Mouse (Mus musculus) liver, embryonic 13.5 days (tissue): Measurements from ENCODE around the gene C1rb. TPM values are rescaled to one million over a fixed set of nuclear protein-coding genes. Genes with fewer than 3 reads are reported as not detected.
"Not testable (repeated sequence)": the region's sequence is repeated elsewhere in the genome, so short reads cannot be mapped to it uniquely, and the experiment has no call there.

ENCODE experiments used
- ATAC-seq: fragments of 200-750 bp; cut with Nextera tagmentation; 2 replicates; pipeline ENCODE4 v1.8.0; 2017; ENCODE audit warnings: low read depth, mild to moderate bottlenecking, moderate number of reproducible peaks, moderate library complexity
- DNase-seq: peaks from one replicate; pipeline ENCODE4 v3.0.0; 2022
- H3K27ac ChIP-seq: fragments of 300-500 bp; sonication (generic); 2 replicates; pipeline ENCODE4 v1.5.1; 2015; ENCODE audit warnings: moderate library complexity, mild to moderate bottlenecking, inconsistent platforms
- H3K27me3 ChIP-seq: fragments of 300-500 bp; sonication (generic); 2 replicates; pipeline ENCODE4 v1.6.1; 2015; ENCODE audit warnings: mild to moderate bottlenecking, inconsistent platforms
- H3K36me3 ChIP-seq: fragments of 300-500 bp; sonication (generic); 2 replicates; pipeline ENCODE4 v1.6.1; 2015; ENCODE audit warnings: mild to moderate bottlenecking, inconsistent platforms
- H3K4me1 ChIP-seq: fragments of 300-500 bp; sonication (generic); replicated peaks from 2 replicates; pipeline ENCODE4 v1.6.1; 2015; ENCODE audit warnings: inconsistent platforms
- H3K4me2 ChIP-seq: fragments of 300-500 bp; sonication (generic); 2 replicates; pipeline ENCODE4 v1.6.1; 2015; ENCODE audit warnings: inconsistent platforms, mild to moderate bottlenecking, moderate library complexity
- H3K4me3 ChIP-seq: fragments of 300-500 bp; sonication (generic); replicated peaks from 2 replicates; pipeline ENCODE4 v1.5.1; 2015; ENCODE audit warnings: mild to moderate bottlenecking, inconsistent platforms
- H3K9ac ChIP-seq: fragments of 300-500 bp; sonication (generic); 2 replicates; pipeline ENCODE4 v1.6.1; 2015; ENCODE audit warnings: mild to moderate bottlenecking, inconsistent platforms
- H3K9me3 ChIP-seq: fragments of 300-500 bp; sonication (generic); replicated peaks from 2 replicates; pipeline ENCODE4 v1.6.1; 2016; ENCODE audit warnings: inconsistent platforms
- WGBS: fragments of 180-500 bp; shearing (Covaris S2); methylation state at CpG from one replicate; pipeline ENCODE4 v1.1.7; 2015; ENCODE audit not compliant: insufficient replicate concordance; 5-methylcytosine and 5-hydroxymethylcytosine counted together
- polyA plus RNA-seq: library from polyadenylated mRNA; unstranded; fragments of >200 nt; fragmentation: Nextera tagmentation; extraction: Ambion mirVana; gene quantifications from 2 replicates; pipeline ENCODE4 v1.2.1, GENCODE M21; 2015

Gene C1rb
- polyA plus RNA-seq, 1 experiment from 2014 or later: not detected

DNA sequence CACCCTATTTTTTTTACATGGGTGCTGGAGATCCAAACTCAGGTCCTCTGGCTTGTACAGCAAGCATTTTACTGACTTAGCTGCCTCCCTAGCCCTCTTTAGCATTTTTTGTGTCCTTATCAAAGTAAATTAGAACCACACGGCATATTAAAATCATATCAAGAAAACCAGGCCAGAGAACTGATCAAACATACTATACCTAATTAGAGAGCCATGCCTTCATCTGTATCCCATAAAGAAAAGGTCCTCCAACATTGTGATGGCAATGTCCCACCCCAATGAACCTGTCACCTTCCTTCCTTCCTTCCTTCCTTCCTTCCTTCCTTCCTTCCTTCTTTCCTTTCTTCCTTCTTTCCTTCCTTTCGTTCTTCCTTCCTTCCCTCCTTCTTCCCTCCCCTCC, 14.1 kb upstream of the C1rb start:
- H3K36me3 ChIP-seq, H3K27ac ChIP-seq, H3K9ac ChIP-seq, ATAC-seq, H3K4me3 ChIP-seq, H3K4me1 ChIP-seq, DNase-seq, H3K4me2 ChIP-seq, H3K27me3 ChIP-seq, H3K9me3 ChIP-seq: not testable (repeated sequence)
- WGBS: 47% methylated on average over 2 of the region's 2 CpGs

DNA sequence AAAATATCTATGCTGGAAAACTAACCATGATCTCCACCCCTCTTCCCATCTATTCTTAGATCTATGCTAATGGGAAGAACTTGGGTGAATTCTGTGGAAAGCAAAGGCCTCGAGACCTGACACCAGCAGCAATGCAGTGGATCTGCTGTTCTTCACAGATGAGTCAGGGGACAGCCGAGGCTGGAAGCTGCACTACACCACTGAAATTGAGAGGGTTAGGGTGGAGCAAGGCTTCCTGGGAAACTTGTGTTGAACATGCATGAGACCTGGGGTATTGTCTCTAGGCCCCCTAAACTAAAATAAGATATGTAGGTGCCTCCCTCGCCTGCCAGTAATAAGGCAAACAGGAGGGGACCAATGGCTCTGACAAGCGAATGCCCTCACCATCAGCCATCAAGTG, 8.9 kb upstream of the C1rb start:
- H3K9ac ChIP-seq, H3K4me2 ChIP-seq, ATAC-seq, H3K4me3 ChIP-seq, DNase-seq, H3K27me3 ChIP-seq, H3K4me1 ChIP-seq, H3K9me3 ChIP-seq, H3K27ac ChIP-seq, H3K36me3 ChIP-seq: not testable (repeated sequence)
- WGBS: 61% methylated on average over 4 of the region's 4 CpGs

DNA sequence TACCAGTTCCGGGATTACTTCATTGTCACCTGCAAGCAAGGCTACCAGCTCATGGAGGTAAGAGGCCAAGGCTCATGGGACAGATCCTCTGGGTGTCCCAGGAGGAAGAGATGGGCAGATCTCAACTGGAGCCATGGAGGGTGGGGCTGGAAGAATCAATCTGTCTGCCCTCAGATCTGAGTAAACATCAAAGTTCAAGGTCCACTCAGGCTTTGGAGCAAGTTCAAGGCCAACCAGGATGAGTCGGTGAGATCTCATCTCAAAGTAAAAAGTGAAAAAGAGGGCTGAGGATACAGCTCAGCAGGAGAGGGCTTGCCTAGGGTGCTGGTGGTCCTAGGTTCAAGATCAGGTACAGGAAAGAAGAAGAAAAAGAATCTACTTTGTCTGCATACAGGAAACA, 8.5 kb upstream of the C1rb start:
- WGBS: 50% methylated on average over 2 of the region's 2 CpGs
- H3K4me2 ChIP-seq, H3K9ac ChIP-seq, DNase-seq, H3K27ac ChIP-seq, H3K27me3 ChIP-seq, H3K9me3 ChIP-seq, H3K36me3 ChIP-seq, H3K4me1 ChIP-seq, H3K4me3 ChIP-seq, ATAC-seq: not testable (repeated sequence)

DNA sequence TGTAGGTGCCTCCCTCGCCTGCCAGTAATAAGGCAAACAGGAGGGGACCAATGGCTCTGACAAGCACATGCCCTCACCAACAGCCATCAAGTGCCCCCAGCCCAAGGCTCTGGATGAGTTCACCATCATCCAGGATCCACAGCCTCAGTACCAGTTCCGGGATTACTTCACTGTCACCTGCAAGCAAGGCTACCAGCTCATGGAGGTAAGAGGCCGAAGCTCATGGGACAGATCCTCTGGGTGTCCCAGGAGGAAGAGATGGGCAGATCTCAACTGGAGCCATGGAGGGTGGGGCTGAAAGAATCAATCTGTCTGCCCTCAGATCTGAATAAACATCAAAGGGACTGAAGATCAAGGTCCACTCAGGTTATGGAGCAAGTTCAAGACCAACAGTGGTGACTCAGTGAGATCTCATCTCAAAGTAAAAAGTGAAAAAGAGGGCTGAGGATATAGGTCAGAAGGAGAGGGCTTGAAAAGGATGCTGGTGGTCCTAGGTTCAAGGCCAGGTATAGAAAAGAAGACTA, 5.1 kb downstream of the C1rb start:
- WGBS: 60% methylated on average over 3 of the region's 3 CpGs

DNA sequence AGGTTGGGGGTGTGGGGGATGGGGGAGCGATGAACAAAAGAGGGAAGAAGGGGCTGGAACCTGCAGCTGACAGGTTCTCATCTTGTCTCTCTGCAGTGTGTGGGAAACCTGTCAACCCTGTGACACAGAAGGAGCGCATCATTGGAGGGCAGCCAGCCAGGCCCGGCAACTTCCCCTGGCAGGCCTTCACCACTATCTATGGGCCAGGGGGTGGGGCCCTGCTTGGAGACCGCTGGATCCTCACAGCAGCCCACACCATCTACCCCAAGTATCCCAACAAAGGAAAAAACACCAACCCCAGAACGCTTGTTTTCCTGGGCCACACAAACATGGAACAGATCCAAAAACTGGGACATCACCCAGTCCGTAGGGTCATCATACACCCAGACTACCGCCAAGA, 10.1 kb downstream of the C1rb start:
- not testable (repeated sequence) for ATAC-seq

More for the DNA sequence above, 5.1 kb downstream of the C1rb start:
- H3K4me2 ChIP-seq, DNase-seq, H3K4me1 ChIP-seq, H3K4me3 ChIP-seq, H3K9me3 ChIP-seq, H3K27ac ChIP-seq, H3K9ac ChIP-seq, H3K27me3 ChIP-seq, H3K36me3 ChIP-seq, ATAC-seq: not testable (repeated sequence)

DNA sequence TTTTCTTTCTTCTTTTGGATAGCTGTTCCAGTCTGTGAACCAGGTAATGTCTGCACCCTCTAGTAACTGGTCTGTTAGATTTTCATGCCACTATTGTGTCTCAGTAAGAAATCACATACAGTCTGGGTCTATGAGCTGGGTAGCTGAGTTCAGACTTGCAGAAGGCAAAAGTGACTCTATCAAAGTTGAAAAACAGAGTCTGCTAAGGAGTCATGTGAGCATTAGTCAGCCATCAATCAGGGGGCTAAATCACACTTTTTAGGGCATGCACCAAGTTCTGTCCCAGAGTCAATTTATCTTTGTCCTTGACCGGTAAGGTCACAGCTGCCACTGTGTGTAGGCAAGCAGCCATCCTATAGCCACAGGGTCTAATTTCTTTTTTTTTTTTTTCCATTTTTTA, 12.1 kb downstream of the C1rb start:
- Histone ChIP-seq H3K4me1 (no peaks in the 10 kb centered on the region), H3K4me2 (no peak overlapping the region), H3K4me3 (no peak overlapping the region), H3K27me3 (no peaks in the 10 kb centered on the region), H3K36me3 (no peaks in the 10 kb centered on the region), H3K9ac (no peak overlapping the region), H3K27ac (no peak overlapping the region), H3K9me3 (no peaks in the 10 kb centered on the region)
- WGBS: 78% methylated on average over 1 of the region's 1 CpGs
- DNase-seq (no peak), ATAC-seq (no peak)

More for the DNA sequence above, 10.1 kb downstream of the C1rb start:
- H3K9ac ChIP-seq, H3K9me3 ChIP-seq, H3K27me3 ChIP-seq, H3K4me3 ChIP-seq, H3K4me2 ChIP-seq, H3K27ac ChIP-seq, DNase-seq, H3K36me3 ChIP-seq, H3K4me1 ChIP-seq: not testable (repeated sequence)
- WGBS: 75% methylated on average over 7 of the region's 7 CpGs

DNA sequence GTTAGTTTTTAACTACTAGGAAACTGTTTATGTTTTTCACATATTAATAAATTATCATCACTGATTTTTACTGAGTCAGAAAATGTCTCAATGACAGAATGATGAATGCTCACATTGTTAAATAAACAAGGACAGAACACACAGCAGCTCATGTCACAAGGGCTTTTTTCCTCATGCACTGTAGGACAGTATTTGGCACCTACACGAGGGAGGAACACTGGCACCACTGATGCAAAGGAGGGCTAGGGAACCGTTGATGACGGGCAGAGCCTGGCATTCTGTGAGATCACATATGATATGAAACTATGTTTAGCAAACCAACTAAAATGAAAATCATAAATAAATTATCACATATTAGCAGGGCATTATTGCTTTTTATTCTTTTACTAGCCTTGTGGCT, 14.8 kb downstream of the C1rb start:
- DNase-seq (no peak), ATAC-seq (no peak)
- Histone ChIP-seq H3K9me3 (no peaks in the 10 kb centered on the region), H3K4me3 (no peak overlapping the region), H3K36me3 (no peaks in the 10 kb centered on the region), H3K4me2 (no peak overlapping the region), H3K27ac (no peak overlapping the region), H3K27me3 (no peaks in the 10 kb centered on the region), H3K4me1 (no peaks in the 10 kb centered on the region), H3K9ac (no peak overlapping the region)
- WGBS: 70% methylated on average over 3 of the region's 3 CpGs

DNA sequence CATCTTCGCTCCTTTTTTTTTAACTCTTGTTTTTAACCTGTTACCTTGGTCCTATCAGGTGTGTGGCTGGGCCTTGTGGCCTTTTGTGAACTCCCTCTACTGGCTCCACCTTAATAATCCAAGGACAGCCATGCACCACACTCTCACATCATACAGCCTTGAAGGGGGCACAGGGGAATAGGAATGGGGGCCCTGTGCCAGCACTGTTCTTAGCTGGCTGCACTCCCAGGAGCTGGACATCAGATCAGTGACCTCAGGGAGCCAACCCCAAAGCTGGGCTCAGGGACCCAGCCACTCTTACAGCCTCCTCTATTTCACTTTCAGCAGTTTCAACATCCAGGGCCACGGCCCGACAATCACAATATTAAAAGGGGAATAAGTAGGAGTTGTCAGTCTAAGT, 15.7 kb downstream of the C1rb start:
- Histone ChIP-seq H3K27me3 (no peaks in the 10 kb centered on the region), H3K4me2 (no peak overlapping the region), H3K27ac (no peak overlapping the region), H3K9me3 (no peaks in the 10 kb centered on the region), H3K4me1 (no peaks in the 10 kb centered on the region), H3K36me3 (no peaks in the 10 kb centered on the region), H3K9ac (no peak overlapping the region), H3K4me3 (no peak overlapping the region)
- 77% methylated on average over 3 of the region's 3 CpGs for WGBS
- ATAC-seq: no peak
- no peak for DNase-seq

DNA sequence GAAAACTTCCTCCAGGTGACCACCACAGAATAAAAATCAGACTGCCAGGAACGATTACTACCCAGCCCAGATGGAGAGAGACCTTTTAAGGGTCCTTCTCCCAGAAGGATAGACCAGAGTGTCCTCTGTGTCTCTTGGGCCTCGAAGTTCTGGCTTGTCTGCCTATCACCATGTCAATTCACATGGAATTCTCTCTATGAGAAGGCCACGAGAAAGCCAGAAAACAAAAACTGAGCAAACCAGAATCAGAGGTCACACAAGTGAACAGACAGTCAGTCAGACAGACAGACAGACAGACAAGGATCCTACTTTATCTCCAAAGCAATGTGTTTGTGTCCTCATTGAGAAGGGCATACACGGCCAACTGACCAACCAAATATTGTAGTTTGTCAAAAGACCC, 16.2 kb downstream of the C1rb start:
- no peak overlapping the region for H3K27ac ChIP-seq
- ATAC-seq (no peak), DNase-seq (no peak)
- H3K27me3 ChIP-seq: no peaks in the 10 kb centered on the region
- no peak overlapping the region for H3K4me3 ChIP-seq
- WGBS: 46% methylated on average over 4 of the region's 4 CpGs
- no peaks in the 10 kb centered on the region for H3K36me3 ChIP-seq
- H3K4me2 ChIP-seq: no peak overlapping the region
- H3K4me1 ChIP-seq: no peaks in the 10 kb centered on the region
- H3K9ac ChIP-seq: no peak overlapping the region
- no peaks in the 10 kb centered on the region for H3K9me3 ChIP-seq

DNA sequence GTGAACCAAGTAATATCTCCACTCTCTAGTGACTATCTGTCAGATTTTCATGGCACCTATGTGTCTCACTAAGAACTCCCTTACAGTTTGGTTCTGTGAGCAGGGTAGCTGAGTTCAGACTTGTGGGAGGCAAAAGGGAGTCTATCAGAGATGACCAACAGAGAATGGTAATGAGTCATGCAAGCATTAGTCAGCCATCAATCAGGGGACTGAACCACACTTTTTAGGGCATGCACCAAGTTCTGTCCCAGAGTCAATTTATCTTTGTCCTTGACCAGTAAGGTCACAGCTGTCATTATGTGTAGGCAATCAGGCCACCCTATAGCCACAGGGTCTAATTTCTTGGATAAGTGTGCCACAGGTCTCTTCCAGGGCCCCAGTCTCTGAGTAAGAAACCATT, 18.7 kb downstream of the C1rb start:
- H3K36me3 ChIP-seq: no peaks in the 10 kb centered on the region
- H3K4me2 ChIP-seq: no peak overlapping the region
- H3K27me3 ChIP-seq: no peaks in the 10 kb centered on the region
- DNase-seq: no peak
- no peaks in the 10 kb centered on the region for H3K4me1 ChIP-seq
- ATAC-seq: no peak
- H3K4me3 ChIP-seq: no peak overlapping the region
- H3K27ac ChIP-seq: no peak overlapping the region
- no peaks in the 10 kb centered on the region for H3K9me3 ChIP-seq
- no peak overlapping the region for H3K9ac ChIP-seq

DNA sequence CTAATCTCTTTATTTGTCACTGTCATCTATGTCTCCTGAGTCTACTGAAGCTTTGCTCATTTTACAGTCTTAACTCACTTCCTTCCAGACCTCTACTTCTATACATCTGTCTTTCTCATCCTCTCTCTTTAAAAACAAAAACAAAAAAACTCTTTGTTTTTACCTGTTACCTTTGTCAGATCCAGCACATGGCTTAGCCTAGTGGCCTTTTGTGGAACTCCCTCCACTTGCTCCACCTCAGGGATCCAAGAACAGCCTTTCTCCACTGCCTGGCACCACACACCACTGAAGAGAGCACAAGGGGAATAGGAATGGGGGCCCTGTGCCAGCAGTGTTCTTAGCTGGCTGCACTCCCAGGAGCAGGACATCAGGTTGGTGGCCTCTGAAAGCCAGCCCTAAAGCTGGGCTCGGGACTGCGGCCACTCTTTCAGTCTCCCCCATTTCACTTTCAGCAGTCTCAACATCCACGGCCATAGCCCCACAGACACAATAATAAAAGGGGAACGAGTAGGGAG, 22.1 kb downstream of the C1rb start:
- Histone ChIP-seq H3K9ac (no peak overlapping the region), H3K4me2 (no peak overlapping the region), H3K27me3 (no peaks in the 10 kb centered on the region), H3K36me3 (no peaks in the 10 kb centered on the region), H3K4me1 (no peaks in the 10 kb centered on the region), H3K9me3 (no peaks in the 10 kb centered on the region), H3K4me3 (no peak overlapping the region), H3K27ac (no peak overlapping the region)
- DNase-seq: no peak
- ATAC-seq: no peak
- WGBS: 59% methylated on average over 4 of the region's 4 CpGs

DNA sequence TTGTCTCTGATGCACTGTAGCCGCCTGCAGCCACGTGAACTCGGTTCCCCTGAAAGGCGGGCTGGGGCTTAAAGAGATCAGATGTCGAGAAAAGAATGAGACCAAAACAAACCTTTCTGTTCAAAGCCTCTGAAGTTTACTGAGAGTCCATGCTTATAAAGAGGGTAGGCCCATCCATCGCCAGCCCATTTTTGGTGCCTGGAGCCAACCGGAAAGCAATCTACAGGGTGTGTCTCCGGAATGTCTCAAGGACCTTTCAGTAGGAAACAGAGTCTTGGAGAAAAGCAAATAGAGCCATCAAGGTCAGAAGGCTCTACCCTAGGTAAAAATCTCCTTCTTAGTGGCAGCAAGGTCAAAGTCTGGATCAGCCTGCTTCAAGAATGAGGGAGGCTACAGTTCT, 23.0 kb downstream of the C1rb start:
- 80% methylated on average over 8 of the region's 8 CpGs for WGBS
- Histone ChIP-seq H3K4me3 (no peak overlapping the region), H3K27ac (no peak overlapping the region), H3K36me3 (no peaks in the 10 kb centered on the region), H3K4me1 (no peaks in the 10 kb centered on the region), H3K27me3 (no peaks in the 10 kb centered on the region), H3K9ac (no peak overlapping the region), H3K4me2 (no peak overlapping the region), H3K9me3 (no peaks in the 10 kb centered on the region)
- DNase-seq: no peak
- ATAC-seq: no peak
